Mouse (Mus musculus) hindbrain, embryonic 10.5 days (tissue): ENCODE measurements around the gene Sgk1. TPM values are rescaled to one million over a fixed set of nuclear protein-coding genes. Genes with fewer than 3 reads are reported as not detected.

ENCODE experiments used
- DNase-seq: peaks from one replicate; pipeline ENCODE4 v3.0.0-alpha.2; 2017; ENCODE audit warnings: low spot score
- H3K27ac ChIP-seq: fragments of 300-500 bp; sonication (generic); 2 replicates; pipeline ENCODE4 v1.5.1; 2016; ENCODE audit warnings: mild to moderate bottlenecking, moderate library complexity
- H3K27me3 ChIP-seq: fragments of 300-500 bp; sonication (generic); 2 replicates; pipeline ENCODE4 v1.6.1; 2016; ENCODE audit warnings: mild to moderate bottlenecking; ENCODE audit not compliant: poor library complexity, insufficient read depth, severe bottlenecking
- H3K36me3 ChIP-seq: fragments of 300-500 bp; sonication (generic); 2 replicates; pipeline ENCODE4 v1.6.1; 2016; ENCODE audit warnings: mild to moderate bottlenecking, moderate library complexity
- H3K4me1 ChIP-seq: fragments of 300-500 bp; sonication (generic); replicated peaks from 2 replicates; pipeline ENCODE4 v1.6.1; 2016; ENCODE audit warnings: mild to moderate bottlenecking
- H3K4me3 ChIP-seq: fragments of 300-500 bp; sonication (generic); 2 replicates; pipeline ENCODE4 v1.5.1; 2016; ENCODE audit warnings: mild to moderate bottlenecking, moderate library complexity
- H3K9me3 ChIP-seq: fragments of 300-500 bp; sonication (generic); 2 replicates; pipeline ENCODE4 v1.6.1; 2016; ENCODE audit warnings: mild to moderate bottlenecking, moderate library complexity
- WGBS: fragments of 180-500 bp; shearing (Covaris S2); methylation state at CpG from one replicate; pipeline ENCODE4 v1.1.7; 2016; 5-methylcytosine and 5-hydroxymethylcytosine counted together
- polyA plus RNA-seq: library from polyadenylated mRNA; unstranded; fragments of >200 nt; fragmentation: Nextera tagmentation; extraction: Ambion mirVana; gene quantifications from 2 replicates; pipeline ENCODE4 v1.2.1, GENCODE M21; 2016

The Sgk1 gene
- polyA plus RNA-seq, 1 experiment from 2014 or later: 18.1 TPM

- Histone ChIP-seq H3K36me3 (no peaks in the 10 kb centered on the region), H3K27ac (no peak overlapping the region), H3K9me3 (no peaks in the 10 kb centered on the region), H3K27me3 (no peaks in the 10 kb centered on the region), H3K4me3 (no peak overlapping the region), H3K4me1 (peaks cover 11% of the 10 kb centered on the region; the same call in 1 of the 2 replicates)
- WGBS: 83% methylated on average over 16 of the region's 16 CpGs
- DNase-seq: no peak
These were observed 33.9 kb upstream of the Sgk1 start for GRCm38 (mm10) chr10:21847931-21848670.

GRCm38 (mm10) chr10:21849251-21849650, 32.7 kb upstream of the Sgk1 start:
- Histone ChIP-seq H3K9me3 (no peaks in the 10 kb centered on the region), H3K4me3 (no peak overlapping the region), H3K27ac (no peak overlapping the region), H3K36me3 (no peaks in the 10 kb centered on the region), H3K4me1 (peaks cover 6% of the 10 kb centered on the region; the same call in 1 of the 2 replicates), H3K27me3 (no peaks in the 10 kb centered on the region)
- WGBS: 85% methylated on average over 8 of the region's 8 CpGs
- DNase-seq: no peak

- Histone ChIP-seq H3K36me3 (no peaks in the 10 kb centered on the region), H3K4me1 (no peaks in the 10 kb centered on the region), H3K27ac (no peak overlapping the region), H3K9me3 (no peaks in the 10 kb centered on the region), H3K4me3 (no peak overlapping the region), H3K27me3 (no peaks in the 10 kb centered on the region)
- no peak for DNase-seq
- 84% methylated on average over 3 of the region's 3 CpGs for WGBS
These were observed 31.7 kb upstream of the Sgk1 start for GRCm38 (mm10) chr10:21850330-21850729.

- Histone ChIP-seq H3K9me3 (no peaks in the 10 kb centered on the region), H3K4me1 (peaks cover 7% of the 10 kb centered on the region), H3K27ac (no peak overlapping the region), H3K27me3 (no peaks in the 10 kb centered on the region), H3K4me3 (no peak overlapping the region), H3K36me3 (no peaks in the 10 kb centered on the region)
- no peak for DNase-seq
- 91% methylated on average over 6 of the region's 6 CpGs for WGBS
These were observed 28.9 kb upstream of the Sgk1 start for GRCm38 (mm10) chr10:21853122-21853521.

- no peaks in the 10 kb centered on the region for H3K27me3 ChIP-seq
- peaks cover 10% of the 10 kb centered on the region for H3K4me1 ChIP-seq
- H3K4me3 ChIP-seq: no peak overlapping the region
- no peak overlapping the region for H3K27ac ChIP-seq
- 92% methylated on average over 14 of the region's 14 CpGs for WGBS
- DNase-seq: no peak
- no peaks in the 10 kb centered on the region for H3K9me3 ChIP-seq
- no peaks in the 10 kb centered on the region for H3K36me3 ChIP-seq
These were observed 28.2 kb upstream of the Sgk1 start for GRCm38 (mm10) chr10:21853566-21854328.

GRCm38 (mm10) chr10:21855338-21855737, 26.6 kb upstream of the Sgk1 start:
- peaks cover 10% of the 10 kb centered on the region for H3K4me1 ChIP-seq
- no peak overlapping the region for H3K27ac ChIP-seq
- no peak overlapping the region for H3K4me3 ChIP-seq
- no peak for DNase-seq
- H3K27me3 ChIP-seq: no peaks in the 10 kb centered on the region
- no peaks in the 10 kb centered on the region for H3K36me3 ChIP-seq
- 91% methylated on average over 7 of the region's 7 CpGs for WGBS
- H3K9me3 ChIP-seq: no peaks in the 10 kb centered on the region

- Histone ChIP-seq H3K36me3 (no peaks in the 10 kb centered on the region), H3K4me3 (no peak overlapping the region), H3K4me1 (peaks cover 10% of the 10 kb centered on the region), H3K27me3 (no peaks in the 10 kb centered on the region), H3K27ac (no peak overlapping the region), H3K9me3 (no peaks in the 10 kb centered on the region)
- DNase-seq: no peak
- WGBS: 61% methylated on average over 10 of the region's 10 CpGs
These were observed 24.3 kb upstream of the Sgk1 start for GRCm38 (mm10) chr10:21857676-21858075.

- H3K36me3 ChIP-seq: no peaks in the 10 kb centered on the region
- no peak overlapping the region for H3K27ac ChIP-seq
- no peak overlapping the region for H3K4me3 ChIP-seq
- peaks cover 10% of the 10 kb centered on the region for H3K4me1 ChIP-seq
- no peak for DNase-seq
- no peaks in the 10 kb centered on the region for H3K9me3 ChIP-seq
- 80% methylated on average over 7 of the region's 7 CpGs for WGBS
- H3K27me3 ChIP-seq: no peaks in the 10 kb centered on the region
These were observed 23.5 kb upstream of the Sgk1 start for GRCm38 (mm10) chr10:21858437-21858974.

- Histone ChIP-seq H3K27ac (no peak overlapping the region), H3K4me3 (no peak overlapping the region), H3K9me3 (no peaks in the 10 kb centered on the region), H3K4me1 (peaks cover 6% of the 10 kb centered on the region; the same call in 1 of the 2 replicates), H3K36me3 (no peaks in the 10 kb centered on the region), H3K27me3 (no peaks in the 10 kb centered on the region)
- 31% methylated on average over 4 of the region's 4 CpGs for WGBS
- DNase-seq: no peak
These were observed 15.5 kb upstream of the Sgk1 start for GRCm38 (mm10) chr10:21866504-21866903.

GRCm38 (mm10) chr10:21868221-21868620, 13.8 kb upstream of the Sgk1 start:
- H3K36me3 ChIP-seq: no peaks in the 10 kb centered on the region
- no peak for DNase-seq
- no peaks in the 10 kb centered on the region for H3K27me3 ChIP-seq
- H3K27ac ChIP-seq: no peak overlapping the region
- H3K4me1 ChIP-seq: peaks cover 6% of the 10 kb centered on the region; the same call in 1 of the 2 replicates
- no peak overlapping the region for H3K4me3 ChIP-seq
- H3K9me3 ChIP-seq: no peaks in the 10 kb centered on the region
- 92% methylated on average over 2 of the region's 2 CpGs for WGBS

- no peaks in the 10 kb centered on the region for H3K9me3 ChIP-seq
- H3K27me3 ChIP-seq: no peaks in the 10 kb centered on the region
- WGBS: 93% methylated on average over 4 of the region's 4 CpGs
- no peak for DNase-seq
- peaks cover 6% of the 10 kb centered on the region; the same call in 1 of the 2 replicates for H3K4me1 ChIP-seq
- H3K36me3 ChIP-seq: no peaks in the 10 kb centered on the region
- H3K4me3 ChIP-seq: no peak overlapping the region
- H3K27ac ChIP-seq: no peak overlapping the region
These were observed 13.4 kb upstream of the Sgk1 start for GRCm38 (mm10) chr10:21868623-21869022.

- Histone ChIP-seq H3K9me3 (no peaks in the 10 kb centered on the region), H3K4me1 (peaks cover 33% of the 10 kb centered on the region), H3K27ac (peak overlapping the region; percentile 79), H3K36me3 (no peaks in the 10 kb centered on the region), H3K27me3 (peaks cover 34% of the 10 kb centered on the region), H3K4me3 (peak overlapping the region; percentile 57)
- no peak for DNase-seq
- 30% methylated on average over 4 of the region's 4 CpGs for WGBS
These were observed 174 bp upstream of the Sgk1 start for GRCm38 (mm10) chr10:21881837-21882183.

GRCm38 (mm10) chr10:21883587-21883986, 1.6 kb downstream of the Sgk1 start:
- peaks cover 34% of the 10 kb centered on the region for H3K27me3 ChIP-seq
- peaks cover 40% of the 10 kb centered on the region for H3K4me1 ChIP-seq
- H3K4me3 ChIP-seq: peak overlapping the region; percentile 57
- 0 out of 2 replicates have a peak overlapping the region, but pooled peaks have one; percentile 30 for H3K27ac ChIP-seq
- WGBS: under 1% methylated on average over 12 of the region's 12 CpGs
- H3K9me3 ChIP-seq: no peaks in the 10 kb centered on the region
- peak; percentile 75 for DNase-seq
- H3K36me3 ChIP-seq: no peaks in the 10 kb centered on the region
